Mouse (Mus musculus) cortical plate, adult 2 months (tissue): ENCODE results near the gene Crabp1.

Experiments
- CTCF ChIP-seq: fragments of 200-500 bp; IDR thresholded peaks from 2 replicates; pipeline ENCODE4 v1.5.1; 2011; ENCODE audit warnings: mild to moderate bottlenecking, control low read depth, low read length; ENCODE audit not compliant: insufficient read depth; ENCODE audit errors: extremely low read depth
- POLR2A ChIP-seq: fragments of 200-500 bp; IDR thresholded peaks from 2 replicates; pipeline ENCODE4 v1.6.1; 2011; ENCODE audit warnings: mild to moderate bottlenecking, low read length, control low read depth; ENCODE audit not compliant: insufficient read depth; ENCODE audit errors: extremely low read depth

DNA sequence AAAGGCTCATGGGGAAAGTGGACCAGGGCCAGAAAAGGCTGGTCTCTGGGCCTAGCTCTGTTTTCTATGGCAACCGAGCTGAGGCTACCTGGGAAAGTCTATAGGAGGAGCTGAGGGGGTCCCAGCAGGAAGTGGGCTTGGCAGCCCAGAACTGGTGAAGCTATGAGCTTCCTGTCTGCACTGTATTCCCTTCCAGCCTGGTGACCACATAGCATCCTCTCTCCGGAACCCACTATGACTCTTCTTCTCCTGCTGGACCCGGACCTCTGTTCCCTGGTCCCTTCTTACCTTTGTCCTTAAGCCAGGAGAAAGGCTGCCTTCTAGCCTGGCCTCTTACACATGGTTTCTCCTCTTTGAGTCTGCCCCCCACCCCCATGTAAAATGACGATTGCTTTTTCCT is 20.7 kb upstream of the Crabp1 start:
- no peak for TF ChIP-seq POLR2A
- no peak for TF ChIP-seq CTCF
